Mouse (Mus musculus) lung, adult 2 months (tissue): ENCODE data around the gene Unc13b.

ENCODE experiments used
- CTCF ChIP-seq: fragments of 200-500 bp; IDR thresholded peaks from 2 replicates; pipeline ENCODE4 v1.5.1; 2011; ENCODE audit warnings: mild to moderate bottlenecking, low read length, control low read depth; ENCODE audit not compliant: insufficient read depth
- POLR2A ChIP-seq: fragments of 200-500 bp; IDR thresholded peaks from 2 replicates; pipeline ENCODE4 v1.6.1; 2011; ENCODE audit warnings: low read depth, mild to moderate bottlenecking, control low read depth, low read length, borderline replicate concordance; ENCODE audit errors: extremely low read depth

- TF ChIP-seq CTCF (no peak), POLR2A (no peak)
Observed at GRCm38 (mm10) chr4:43244022-43244421, 185.3 kb downstream of the Unc13b start.
